Mouse (Mus musculus): ENCODE results near the gene Ndufs8. TPM values are rescaled to one million over a fixed set of nuclear protein-coding genes. Genes with fewer than 3 reads are reported as not detected.
A peak's percentile ranks its signal among the peaks of the same experiment; 100 is the strongest.

Ndufs8 gene
- polyA plus RNA-seq, 1 experiment from 2014 or later: 285 TPM

DNA sequence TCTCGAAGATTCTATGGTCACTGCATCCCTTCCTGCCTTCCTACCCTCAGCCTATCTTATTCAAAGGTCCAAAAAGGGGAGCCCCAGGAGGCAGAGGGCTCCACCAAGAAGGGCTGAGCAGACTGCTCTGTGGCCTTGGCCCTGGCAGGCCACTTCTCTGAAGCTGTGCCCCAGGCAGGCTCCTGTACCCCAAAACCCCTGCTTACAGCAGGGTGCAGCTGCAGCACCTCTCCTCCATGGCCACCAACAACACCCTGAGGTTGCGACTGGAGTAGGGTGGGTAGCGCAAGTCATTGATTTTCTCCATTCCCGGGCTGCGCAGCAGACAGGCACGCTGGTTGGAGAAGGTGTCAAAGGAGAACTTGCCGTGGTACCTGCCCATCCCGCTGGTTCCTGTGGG, 1.1 kb upstream of the Ndufs8 start:
- Histone ChIP-seq H3K27ac (ENCODE audit: low read length) (no peak overlapping the region; the same call in 1 of the 2 replicates), H3K36me3 (ENCODE audit: control insufficient read depth, insufficient read depth, low read length) (peaks cover 14% of the 10 kb centered on the region), H3K9me3 (ENCODE audit: control insufficient read depth, low read length) (no peaks in the 10 kb centered on the region), H3K4me2 (ENCODE audit: low read depth, low read length) (peak overlapping the region; percentile 89), H3K9ac (ENCODE audit: low read length) (peak overlapping the region; percentile 72), H3K4me3 (ENCODE audit: low read length) (peak overlapping the region; percentile 82), H3K27me3 (ENCODE audit: control insufficient read depth, insufficient read depth, low read depth, low read length) (no peaks in the 10 kb centered on the region), H3K4me1 (replicated peaks; ENCODE audit: control insufficient read depth, insufficient read depth, low read length) (peaks cover 11% of the 10 kb centered on the region)
- WGBS: 85% methylated on average over 8 of the region's 8 CpGs
- no peak for ATAC-seq (ENCODE audit: low read depth)

DNA sequence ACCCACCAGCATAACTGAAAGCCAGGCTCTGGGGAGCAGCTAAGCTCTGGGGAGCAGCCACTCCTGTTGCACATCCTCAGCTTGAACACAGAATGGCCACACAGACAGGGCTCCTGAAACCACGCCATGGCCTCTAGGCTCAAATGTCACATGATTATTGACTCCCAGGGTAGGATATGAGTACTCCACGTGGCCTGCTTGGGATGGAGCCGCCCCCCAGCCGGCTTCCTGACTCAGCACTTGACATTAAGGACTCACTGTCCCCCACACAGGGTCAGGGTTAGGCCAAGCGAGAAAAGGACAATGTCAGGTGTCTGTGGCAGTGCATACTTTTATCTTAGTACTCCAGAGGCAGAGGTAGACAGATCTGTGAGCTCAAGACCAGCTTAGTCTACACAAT, 2.4 kb downstream of the Ndufs8 start:
- whole genome bisulfite sequencing: 73% methylated on average over 5 of the region's 5 CpGs
- Histone ChIP-seq H3K4me3 (ENCODE audit: low read length) (no peak overlapping the region), H3K27ac (ENCODE audit: low read length) (no peak overlapping the region), H3K9me3 (ENCODE audit: control insufficient read depth, low read length) (no peaks in the 10 kb centered on the region), H3K36me3 (ENCODE audit: control insufficient read depth, insufficient read depth, low read length) (peaks cover 20% of the 10 kb centered on the region), H3K4me1 (replicated peaks; ENCODE audit: control insufficient read depth, insufficient read depth, low read length) (peaks cover 33% of the 10 kb centered on the region), H3K4me2 (ENCODE audit: low read depth, low read length) (no peak overlapping the region), H3K27me3 (ENCODE audit: control insufficient read depth, insufficient read depth, low read depth, low read length) (no peaks in the 10 kb centered on the region), H3K9ac (ENCODE audit: low read length) (no peak overlapping the region)
- ATAC-seq (ENCODE audit: low read depth): no peak

DNA sequence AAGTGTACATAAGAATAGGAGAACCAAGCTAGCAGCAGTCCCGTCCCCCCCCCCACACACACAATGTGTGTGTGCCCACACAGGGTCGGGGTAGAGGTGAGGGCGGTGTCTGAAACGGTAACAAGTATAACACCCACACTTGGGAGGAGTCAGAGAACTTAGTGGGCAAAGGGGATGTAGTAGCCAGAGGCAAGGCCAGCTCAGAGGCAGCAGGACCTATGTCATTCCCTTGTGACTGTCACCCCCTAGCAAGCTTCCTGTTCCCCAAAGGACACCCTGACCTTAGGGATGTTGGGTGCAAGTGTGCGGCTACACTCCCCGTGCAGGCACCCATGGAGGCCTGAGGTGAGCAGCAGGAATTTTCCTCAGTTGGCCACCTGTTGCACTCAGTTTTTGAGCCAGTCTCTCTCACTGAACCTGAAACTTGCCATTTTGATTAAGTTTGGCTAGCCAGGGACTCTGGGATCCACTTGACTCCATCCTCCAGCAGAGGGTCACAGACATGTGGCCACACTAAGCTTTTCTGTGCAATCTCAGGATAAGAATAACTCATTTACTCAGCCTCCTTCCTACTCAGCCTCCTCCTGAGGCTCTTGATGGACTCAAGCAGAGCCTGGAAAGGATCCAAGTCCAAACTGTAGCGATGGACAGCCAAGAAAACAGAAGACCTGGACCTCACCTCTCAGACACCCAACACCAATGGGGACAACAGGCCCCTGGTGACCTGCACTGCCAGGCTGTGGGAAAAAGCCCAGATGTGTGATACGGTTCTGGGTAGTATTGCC, 4.5 kb downstream of the Ndufs8 start:
- Histone ChIP-seq H3K9me3 (ENCODE audit: control insufficient read depth, low read length) (no peaks in the 10 kb centered on the region), H3K4me3 (ENCODE audit: low read length) (peak overlapping the region; percentile 83; the same call in 1 of the 2 replicates), H3K27me3 (ENCODE audit: control insufficient read depth, insufficient read depth, low read depth, low read length) (no peaks in the 10 kb centered on the region), H3K4me2 (ENCODE audit: low read depth, low read length) (peak overlapping the region; percentile 88), H3K9ac (ENCODE audit: low read length) (peak overlapping the region; percentile 85), H3K27ac (ENCODE audit: low read length) (peak overlapping the region; percentile 97; the same call in 1 of the 2 replicates), H3K36me3 (ENCODE audit: control insufficient read depth, insufficient read depth, low read length) (peaks cover 27% of the 10 kb centered on the region), H3K4me1 (replicated peaks; ENCODE audit: control insufficient read depth, insufficient read depth, low read length) (peaks cover 43% of the 10 kb centered on the region)
- WGBS: 69% methylated on average over 8 of the region's 8 CpGs
- no peak for ATAC-seq (ENCODE audit: low read depth)

DNA sequence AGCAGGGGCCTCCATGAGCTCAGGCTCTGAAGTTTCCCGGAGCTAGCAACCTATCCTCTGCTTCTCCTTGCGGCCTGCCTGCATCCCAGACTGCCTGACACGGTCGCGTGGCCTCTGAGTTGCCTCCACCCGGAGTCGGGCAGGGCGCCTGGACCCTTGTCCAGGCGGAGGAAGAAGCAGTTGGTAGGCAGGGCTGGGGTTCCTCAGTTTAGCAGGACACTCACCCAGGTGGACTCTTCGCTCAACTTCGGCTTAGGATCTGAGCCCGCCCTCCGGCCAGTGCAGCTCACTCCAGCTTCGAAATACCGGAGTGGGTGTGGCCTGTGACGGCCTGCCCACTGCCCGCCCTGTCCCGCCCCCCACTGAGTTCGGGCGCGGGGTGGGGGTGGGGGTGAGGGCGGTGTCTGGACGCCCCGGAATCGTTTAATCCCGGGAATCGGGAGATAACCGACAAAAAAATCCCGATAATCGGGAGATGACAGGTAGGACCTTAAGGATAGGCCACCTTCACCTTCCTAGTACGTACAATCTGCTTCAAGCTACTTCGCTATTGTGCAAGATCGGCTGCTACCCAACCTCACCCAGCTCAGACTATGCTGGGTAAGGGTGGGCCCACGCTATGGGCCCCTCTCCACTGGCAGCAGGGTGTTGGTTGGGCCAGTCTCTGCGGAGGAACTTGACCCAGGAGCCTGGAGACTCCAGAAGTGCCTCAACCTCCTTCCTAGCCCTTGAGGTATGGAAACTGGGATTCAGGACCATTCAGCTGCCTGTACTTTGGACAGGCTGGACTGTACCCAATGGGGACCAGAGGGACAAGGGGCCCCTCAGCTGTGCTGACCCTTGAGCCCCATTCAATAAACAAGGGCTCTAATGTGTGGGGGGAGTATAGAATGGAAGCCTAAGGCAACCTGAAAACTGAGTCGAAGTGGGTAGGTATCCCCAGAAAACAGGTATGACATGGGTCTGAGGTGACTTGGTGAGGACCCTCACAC, 5.5 kb downstream of the Ndufs8 start, which contains the start of gene Tcirg1:
TSS of gene Tcirg1 (minus strand) at position 339 of the 992 bp plus-strand sequence.
- H3K27ac ChIP-seq (ENCODE audit: low read length): peak within 1 kb of the TSS; percentile 97
- 3% methylated on average over 35 of the region's 36 CpGs for WGBS
- no peaks in the 10 kb centered on the region for H3K9me3 ChIP-seq (ENCODE audit: control insufficient read depth, low read length)
- ATAC-seq (ENCODE audit: low read depth): peak; percentile 91
- peak within 1 kb of the TSS; percentile 88 for H3K4me2 ChIP-seq (ENCODE audit: low read depth, low read length)
- H3K36me3 ChIP-seq (ENCODE audit: control insufficient read depth, insufficient read depth, low read length): peaks cover 37% of the 10 kb centered on the region
- no peaks in the 10 kb centered on the region for H3K27me3 ChIP-seq (ENCODE audit: control insufficient read depth, insufficient read depth, low read depth, low read length)
- peak within 1 kb of the TSS; percentile 85 for H3K9ac ChIP-seq (ENCODE audit: low read length)
- H3K4me1 ChIP-seq (replicated peaks; ENCODE audit: control insufficient read depth, insufficient read depth, low read length): peaks cover 43% of the 10 kb centered on the region
- H3K4me3 ChIP-seq (ENCODE audit: low read length): peak within 1 kb of the TSS; percentile 83

DNA sequence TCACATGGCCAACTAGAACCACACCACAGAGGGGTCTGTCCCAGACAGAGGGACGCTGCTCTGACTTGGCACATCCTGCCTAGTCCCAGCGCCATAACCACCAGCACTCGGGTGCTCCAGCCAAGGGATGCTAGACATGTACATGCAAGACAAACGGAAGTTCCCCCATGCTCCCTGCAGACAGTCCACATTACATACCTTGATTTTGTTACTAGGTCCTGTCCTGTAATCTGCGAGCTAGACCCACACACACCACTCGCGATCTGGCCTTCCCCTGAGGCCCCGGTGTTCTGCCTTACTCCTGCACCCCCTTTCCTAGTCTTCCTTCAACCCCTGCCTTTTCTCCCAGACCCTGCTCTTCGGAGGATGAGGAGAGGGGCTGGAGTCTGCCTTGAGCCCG, 6.2 kb downstream of the Ndufs8 start:
- peaks cover 37% of the 10 kb centered on the region for H3K4me1 ChIP-seq (replicated peaks; ENCODE audit: control insufficient read depth, insufficient read depth, low read length)
- H3K9me3 ChIP-seq (ENCODE audit: control insufficient read depth, low read length): no peaks in the 10 kb centered on the region
- peak; percentile 0; the same call in 1 of the 2 replicates for ATAC-seq (ENCODE audit: low read depth)
- peak overlapping the region; percentile 88 for H3K4me2 ChIP-seq (ENCODE audit: low read depth, low read length)
- peak overlapping the region; percentile 83 for H3K4me3 ChIP-seq (ENCODE audit: low read length)
- peak overlapping the region; percentile 85 for H3K9ac ChIP-seq (ENCODE audit: low read length)
- peak overlapping the region; percentile 97 for H3K27ac ChIP-seq (ENCODE audit: low read length)
- peaks cover 41% of the 10 kb centered on the region for H3K36me3 ChIP-seq (ENCODE audit: control insufficient read depth, insufficient read depth, low read length)
- H3K27me3 ChIP-seq (ENCODE audit: control insufficient read depth, insufficient read depth, low read depth, low read length): no peaks in the 10 kb centered on the region
- WGBS: 18% methylated on average over 10 of the region's 10 CpGs

DNA sequence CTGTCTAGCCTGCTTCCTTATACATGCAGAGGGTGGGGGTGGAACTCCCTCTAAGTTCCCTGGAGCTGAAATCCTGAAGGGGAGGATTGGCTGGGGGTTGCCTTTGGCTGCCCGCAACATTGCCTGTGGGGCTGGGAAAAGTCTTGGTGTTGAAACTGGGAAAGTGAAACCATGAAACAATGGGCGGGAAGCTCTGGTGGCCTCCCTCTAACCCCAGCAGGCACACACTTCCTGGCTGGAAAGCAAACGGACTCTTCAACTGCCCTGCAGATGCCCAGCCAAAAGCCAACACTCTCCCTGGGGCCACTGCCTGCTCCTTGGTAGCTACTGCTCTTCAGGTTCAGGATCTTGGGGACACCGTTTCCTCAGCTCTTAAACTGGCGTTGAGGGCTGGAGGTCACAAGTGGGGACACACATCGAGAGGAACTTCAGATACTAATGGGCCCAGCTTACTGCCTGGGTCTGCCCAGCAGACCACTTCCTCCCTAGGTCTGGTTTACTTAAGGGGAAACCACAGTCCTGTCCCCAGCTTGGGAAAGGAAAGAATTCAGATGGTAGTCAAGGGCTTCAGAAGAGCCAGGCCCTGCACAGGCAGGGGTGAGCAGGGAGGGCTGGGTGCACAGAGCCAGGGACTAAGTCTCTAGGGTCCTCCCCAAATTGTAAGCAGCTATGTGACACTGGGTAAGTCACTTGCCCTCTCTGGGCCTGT, 7.2 kb downstream of the Ndufs8 start:
- 5% methylated on average over 6 of the region's 6 CpGs for WGBS
- Histone ChIP-seq H3K4me1 (replicated peaks; ENCODE audit: control insufficient read depth, insufficient read depth, low read length) (peaks cover 37% of the 10 kb centered on the region), H3K27ac (ENCODE audit: low read length) (peak overlapping the region; percentile 97), H3K9me3 (ENCODE audit: control insufficient read depth, low read length) (no peaks in the 10 kb centered on the region), H3K4me2 (ENCODE audit: low read depth, low read length) (peak overlapping the region; percentile 88), H3K4me3 (ENCODE audit: low read length) (peak overlapping the region; percentile 83), H3K9ac (ENCODE audit: low read length) (peak overlapping the region; percentile 85), H3K27me3 (ENCODE audit: control insufficient read depth, insufficient read depth, low read depth, low read length) (no peaks in the 10 kb centered on the region), H3K36me3 (ENCODE audit: control insufficient read depth, insufficient read depth, low read length) (peaks cover 43% of the 10 kb centered on the region)
- ATAC-seq (ENCODE audit: low read depth): peak; percentile 60

DNA sequence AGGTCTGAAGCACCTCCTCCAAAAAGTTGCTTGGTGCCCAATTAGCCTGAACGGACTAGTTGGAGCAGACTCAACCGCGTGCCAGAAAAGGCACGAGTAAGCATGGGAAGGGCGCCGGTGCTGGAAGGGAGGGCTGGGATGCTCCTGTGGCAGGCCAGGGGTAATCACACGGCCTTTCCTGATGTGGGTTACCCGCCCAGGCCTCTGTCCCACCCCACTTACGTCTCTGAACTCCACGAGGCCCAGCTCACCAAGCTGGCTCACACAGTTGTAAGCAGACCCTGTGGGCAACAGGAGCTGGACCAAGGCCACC, 8.3 kb downstream of the Ndufs8 start:
- Histone ChIP-seq H3K4me3 (ENCODE audit: low read length) (no peak overlapping the region; the same call in 1 of the 2 replicates), H3K4me1 (replicated peaks; ENCODE audit: control insufficient read depth, insufficient read depth, low read length) (peaks cover 37% of the 10 kb centered on the region), H3K27me3 (ENCODE audit: control insufficient read depth, insufficient read depth, low read depth, low read length) (no peaks in the 10 kb centered on the region), H3K4me2 (ENCODE audit: low read depth, low read length) (peak overlapping the region; percentile 88), H3K9ac (ENCODE audit: low read length) (peak overlapping the region; percentile 37; the same call in 1 of the 2 replicates), H3K36me3 (ENCODE audit: control insufficient read depth, insufficient read depth, low read length) (peaks cover 45% of the 10 kb centered on the region), H3K27ac (ENCODE audit: low read length) (peak overlapping the region; percentile 97), H3K9me3 (ENCODE audit: control insufficient read depth, low read length) (no peaks in the 10 kb centered on the region)
- ATAC-seq (ENCODE audit: low read depth): no peak
- 64% methylated on average over 10 of the region's 10 CpGs for WGBS

DNA sequence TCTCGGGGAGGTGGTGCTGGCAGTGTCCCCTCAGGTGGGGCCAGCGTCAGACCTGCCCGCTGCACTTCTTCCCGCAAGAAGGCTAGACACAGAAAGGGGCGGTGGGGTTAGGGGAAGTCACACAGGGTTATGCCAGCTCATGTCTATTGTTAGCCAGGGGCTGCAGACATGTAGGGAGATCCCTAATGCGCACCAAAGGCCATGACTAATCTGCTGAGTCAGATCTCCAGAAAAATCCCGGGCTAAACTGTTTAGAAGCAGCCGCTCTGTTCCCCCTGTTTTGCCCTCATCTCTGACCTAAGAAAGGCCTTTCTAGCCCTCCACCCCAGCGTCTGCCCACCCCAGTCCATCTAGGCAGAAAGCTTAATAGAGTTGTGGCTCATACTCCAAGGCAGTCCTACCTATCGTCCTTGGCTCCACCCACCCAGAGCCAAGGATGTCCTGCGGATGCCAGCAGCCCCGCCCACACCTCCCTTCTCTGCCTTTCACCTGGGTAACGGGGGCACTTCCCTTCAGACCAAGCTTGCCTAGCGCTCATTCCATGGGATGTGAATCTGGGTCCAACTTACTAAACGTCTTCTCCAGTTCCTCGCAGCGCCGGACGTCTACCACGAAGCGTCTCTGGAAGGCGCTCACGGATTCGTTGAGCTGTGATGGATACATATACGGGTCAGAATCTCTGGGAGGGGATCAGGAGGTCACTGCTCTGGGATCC, 8.8 kb downstream of the Ndufs8 start:
- no peak overlapping the region for H3K4me3 ChIP-seq (ENCODE audit: low read length)
- no peak overlapping the region; the same call in 1 of the 2 replicates for H3K27ac ChIP-seq (ENCODE audit: low read length)
- H3K4me1 ChIP-seq (replicated peaks; ENCODE audit: control insufficient read depth, insufficient read depth, low read length): peaks cover 37% of the 10 kb centered on the region
- ATAC-seq (ENCODE audit: low read depth): no peak
- H3K4me2 ChIP-seq (ENCODE audit: low read depth, low read length): peak overlapping the region; percentile 88; the same call in 1 of the 2 replicates
- 0 out of 2 replicates have a peak overlapping the region, but pooled peaks have one; percentile 37 for H3K9ac ChIP-seq (ENCODE audit: low read length)
- H3K27me3 ChIP-seq (ENCODE audit: control insufficient read depth, insufficient read depth, low read depth, low read length): no peaks in the 10 kb centered on the region
- 72% methylated on average over 25 of the region's 25 CpGs for WGBS
- H3K9me3 ChIP-seq (ENCODE audit: control insufficient read depth, low read length): no peaks in the 10 kb centered on the region
- peaks cover 44% of the 10 kb centered on the region for H3K36me3 ChIP-seq (ENCODE audit: control insufficient read depth, insufficient read depth, low read length)

Measured in lung, embryonic 16.5 days (tissue).